Mouse (Mus musculus): ENCODE results near the gene 4931414P19Rik. TPM values are rescaled to one million over a fixed set of nuclear protein-coding genes. Genes with fewer than 3 reads are reported as not detected.

The 4931414P19Rik gene
- polyA plus RNA-seq (2011; ENCODE audit: insufficient read depth, insufficient read length, low replicate concordance, missing spikeins) = 6.6 and 10.2 TPM in 2 replicates

- no peak for TF ChIP-seq CTCF (IDR thresholded peaks at IDR 0.05; ENCODE audit: control insufficient read depth, insufficient read depth, low read length)
- peak; percentile 58; the same call in 1 of the 2 replicates for TF ChIP-seq POLR2A (IDR thresholded peaks at IDR 0.05; ENCODE audit: borderline replicate concordance, control insufficient read depth, low read depth, low read length)
- under 1% methylated on average over 39 of the region's 39 CpGs for WGBS
- Histone ChIP-seq H3K27ac (ENCODE audit: control insufficient read depth, insufficient read depth, low read depth, low read length, poor library complexity) (peak within 1 kb of the TSS; percentile 61), H3K4me3 (replicated peaks; ENCODE audit: control insufficient read depth, low read depth, low read length) (peak within 1 kb of the TSS; percentile 80), H3K4me1 (ENCODE audit: control insufficient read depth, insufficient read depth, low read length) (no peaks in the 10 kb centered on the region; the same call in 1 of the 2 replicates)
These were observed at the start of gene 4931414P19Rik for GRCm38 (mm10) chr14:54605752-54606321. Gene 4931414P19Rik, minus strand, starts transcription at chr14:54605993.

- H3K27ac ChIP-seq (ENCODE audit: control insufficient read depth, insufficient read depth, low read depth, low read length, poor library complexity) = peak overlapping the region; percentile 67
- TF ChIP-seq CTCF (IDR thresholded peaks at IDR 0.05; ENCODE audit: control insufficient read depth, insufficient read depth, low read length) (no peak), POLR2A (IDR thresholded peaks at IDR 0.05; ENCODE audit: borderline replicate concordance, control insufficient read depth, low read depth, low read length) (peak; percentile 67; the same call in 1 of the 2 replicates)
- WGBS = 3% methylated on average over 12 of the region's 12 CpGs
- peak overlapping the region; percentile 80 for H3K4me3 ChIP-seq (replicated peaks; ENCODE audit: control insufficient read depth, low read depth, low read length)
- no peaks in the 10 kb centered on the region for H3K4me1 ChIP-seq (ENCODE audit: control insufficient read depth, insufficient read depth, low read length)
These were observed 47.7 kb upstream of the 4931414P19Rik start for GRCm38 (mm10) chr14:54653496-54653895.

- TF ChIP-seq POLR2A (IDR thresholded peaks at IDR 0.05; ENCODE audit: borderline replicate concordance, control insufficient read depth, low read depth, low read length) (no peak), CTCF (IDR thresholded peaks at IDR 0.05; ENCODE audit: control insufficient read depth, insufficient read depth, low read length) (no peak)
- H3K4me1 ChIP-seq (ENCODE audit: control insufficient read depth, insufficient read depth, low read length) = no peaks in the 10 kb centered on the region
- no peak overlapping the region for H3K4me3 ChIP-seq (replicated peaks; ENCODE audit: control insufficient read depth, low read depth, low read length)
- WGBS = 2% methylated on average over 7 of the region's 7 CpGs
- no peak overlapping the region for H3K27ac ChIP-seq (ENCODE audit: control insufficient read depth, insufficient read depth, low read depth, low read length, poor library complexity)
These were observed 47.0 kb upstream of the 4931414P19Rik start for GRCm38 (mm10) chr14:54652787-54653186.

- H3K27ac ChIP-seq (ENCODE audit: control insufficient read depth, insufficient read depth, low read depth, low read length, poor library complexity) = no peak overlapping the region
- no peaks in the 10 kb centered on the region for H3K4me1 ChIP-seq (ENCODE audit: control insufficient read depth, insufficient read depth, low read length)
- WGBS = 76% methylated on average over 4 of the region's 4 CpGs
- H3K4me3 ChIP-seq (replicated peaks; ENCODE audit: control insufficient read depth, low read depth, low read length) = no peak overlapping the region
- TF ChIP-seq POLR2A (IDR thresholded peaks at IDR 0.05; ENCODE audit: borderline replicate concordance, control insufficient read depth, low read depth, low read length) (no peak), CTCF (IDR thresholded peaks at IDR 0.05; ENCODE audit: control insufficient read depth, insufficient read depth, low read length) (no peak)
These were observed 45.8 kb upstream of the 4931414P19Rik start for GRCm38 (mm10) chr14:54651556-54651955.

- Histone ChIP-seq H3K4me3 (replicated peaks; ENCODE audit: control insufficient read depth, low read depth, low read length) (no peak overlapping the region), H3K4me1 (ENCODE audit: control insufficient read depth, insufficient read depth, low read length) (no peaks in the 10 kb centered on the region), H3K27ac (ENCODE audit: control insufficient read depth, insufficient read depth, low read depth, low read length, poor library complexity) (no peak overlapping the region)
- 60% methylated on average over 23 of the region's 23 CpGs for WGBS
- TF ChIP-seq POLR2A (IDR thresholded peaks at IDR 0.05; ENCODE audit: borderline replicate concordance, control insufficient read depth, low read depth, low read length) = no peak
- peak; percentile 93 for TF ChIP-seq CTCF (IDR thresholded peaks at IDR 0.05; ENCODE audit: control insufficient read depth, insufficient read depth, low read length)
These were observed 45.0 kb upstream of the 4931414P19Rik start for GRCm38 (mm10) chr14:54650621-54651454.

- no peak overlapping the region for H3K4me3 ChIP-seq (replicated peaks; ENCODE audit: control insufficient read depth, low read depth, low read length)
- H3K4me1 ChIP-seq (ENCODE audit: control insufficient read depth, insufficient read depth, low read length) = no peaks in the 10 kb centered on the region
- no peak for TF ChIP-seq POLR2A (IDR thresholded peaks at IDR 0.05; ENCODE audit: borderline replicate concordance, control insufficient read depth, low read depth, low read length)
- no peak for TF ChIP-seq CTCF (IDR thresholded peaks at IDR 0.05; ENCODE audit: control insufficient read depth, insufficient read depth, low read length)
- 58% methylated on average over 4 of the region's 4 CpGs for WGBS
- H3K27ac ChIP-seq (ENCODE audit: control insufficient read depth, insufficient read depth, low read depth, low read length, poor library complexity) = no peak overlapping the region
These were observed 42.1 kb upstream of the 4931414P19Rik start for GRCm38 (mm10) chr14:54647900-54648299.

GRCm38 (mm10) chr14:54646898-54647636 is 41.3 kb upstream of the 4931414P19Rik start:
- Histone ChIP-seq H3K27ac (ENCODE audit: control insufficient read depth, insufficient read depth, low read depth, low read length, poor library complexity) (no peak overlapping the region), H3K4me3 (replicated peaks; ENCODE audit: control insufficient read depth, low read depth, low read length) (no peak overlapping the region), H3K4me1 (ENCODE audit: control insufficient read depth, insufficient read depth, low read length) (no peaks in the 10 kb centered on the region)
- no peak for TF ChIP-seq CTCF (IDR thresholded peaks at IDR 0.05; ENCODE audit: control insufficient read depth, insufficient read depth, low read length)
- 94% methylated on average over 8 of the region's 8 CpGs for WGBS

- WGBS = 94% methylated on average over 17 of the region's 17 CpGs
- Histone ChIP-seq H3K4me3 (replicated peaks; ENCODE audit: control insufficient read depth, low read depth, low read length) (no peak overlapping the region), H3K27ac (ENCODE audit: control insufficient read depth, insufficient read depth, low read depth, low read length, poor library complexity) (no peak overlapping the region), H3K4me1 (ENCODE audit: control insufficient read depth, insufficient read depth, low read length) (no peaks in the 10 kb centered on the region)
- TF ChIP-seq CTCF (IDR thresholded peaks at IDR 0.05; ENCODE audit: control insufficient read depth, insufficient read depth, low read length) (no peak), POLR2A (IDR thresholded peaks at IDR 0.05; ENCODE audit: borderline replicate concordance, control insufficient read depth, low read depth, low read length) (no peak)
These were observed 40.7 kb upstream of the 4931414P19Rik start for GRCm38 (mm10) chr14:54646455-54646854.
